Mouse (Mus musculus) stomach, embryonic 14.5 days (tissue): ENCODE results near the gene Pdss2. TPM values are rescaled to one million over a fixed set of nuclear protein-coding genes. Genes with fewer than 3 reads are reported as not detected.

ENCODE experiments used
- ATAC-seq: fragments of 200-750 bp; cut with Nextera tagmentation; 2 replicates; pipeline ENCODE4 v1.8.0; 2017; ENCODE audit warnings: low read depth, moderate TSS enrichment; ENCODE audit not compliant: insufficient number of reproducible peaks, insufficient read depth, low FRiP score
- H3K27ac ChIP-seq: fragments of 300-500 bp; sonication (generic); 2 replicates; pipeline ENCODE4 v1.5.1; 2014; ENCODE audit warnings: mild to moderate bottlenecking, low read length, moderate library complexity, mixed read lengths
- H3K27me3 ChIP-seq: fragments of 300-500 bp; sonication (generic); 2 replicates; pipeline ENCODE4 v1.6.1; 2014; ENCODE audit warnings: low read length, control low read depth, mixed read lengths; ENCODE audit not compliant: control insufficient read depth, insufficient read depth
- H3K36me3 ChIP-seq: fragments of 300-500 bp; sonication (generic); 2 replicates; pipeline ENCODE4 v1.6.1; 2014; ENCODE audit warnings: mild to moderate bottlenecking, control low read depth, low read length, moderate library complexity, mixed read lengths; ENCODE audit not compliant: control insufficient read depth, insufficient read depth
- H3K4me1 ChIP-seq: fragments of 300-500 bp; sonication (generic); 2 replicates; pipeline ENCODE4 v1.6.1; 2014; ENCODE audit warnings: low read length, control low read depth, mixed read lengths; ENCODE audit not compliant: control insufficient read depth, insufficient read depth
- H3K4me2 ChIP-seq: fragments of 300-500 bp; sonication (generic); replicated peaks from 2 replicates; pipeline ENCODE4 v1.6.1; 2014; ENCODE audit warnings: low read depth, low read length, control low read depth
- H3K4me3 ChIP-seq: fragments of 300-500 bp; sonication (generic); 2 replicates; pipeline ENCODE4 v1.5.1; 2014; ENCODE audit warnings: low read depth, low read length, control low read depth
- H3K9ac ChIP-seq: fragments of 300-500 bp; sonication (generic); replicated peaks from 2 replicates; pipeline ENCODE4 v1.6.1; 2014; ENCODE audit warnings: low read depth, mild to moderate bottlenecking, control low read depth, low read length, moderate library complexity, mixed read lengths
- H3K9me3 ChIP-seq: fragments of 300-500 bp; sonication (generic); 2 replicates; pipeline ENCODE4 v1.6.1; 2016; ENCODE audit warnings: low read depth, low read length, control low read depth; ENCODE audit not compliant: control insufficient read depth
- WGBS: fragments of 180-500 bp; shearing (Covaris S2); extraction: QIAGEN DNeasy Blood & Tissue Kit; methylation state at CpG from one replicate; pipeline ENCODE4 v1.1.7; 2014; 5-methylcytosine and 5-hydroxymethylcytosine counted together
- polyA plus RNA-seq: library from polyadenylated mRNA; unstranded; fragments of >200 nt; fragmentation: Nextera tagmentation; extraction: Ambion mirVana; gene quantifications from 2 replicates; pipeline ENCODE4 v1.2.1, GENCODE M21; 2014

Gene Pdss2
- polyA plus RNA-seq, 1 experiment from 2014 or later, result 13.1 TPM

DNA sequence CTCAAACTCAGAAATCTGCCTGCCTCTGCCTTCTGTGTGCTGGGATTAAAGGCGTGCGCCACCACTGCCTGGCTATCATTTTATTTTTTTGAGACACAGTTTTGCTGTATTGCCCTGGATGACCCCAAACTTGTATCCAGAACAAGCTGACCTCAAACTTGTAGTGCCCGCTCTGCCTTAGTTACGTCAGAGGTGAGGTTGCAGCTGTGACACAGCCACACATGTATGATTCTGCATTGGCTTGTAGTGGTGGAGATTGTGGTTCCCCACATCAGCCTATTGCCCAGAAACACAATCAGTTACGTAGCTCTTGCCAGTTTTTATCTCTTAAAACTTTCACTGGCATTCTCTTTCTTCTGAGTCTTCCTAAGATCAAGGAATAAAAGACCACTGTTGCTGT, 108.5 kb downstream of the Pdss2 start:
- H3K4me2 ChIP-seq, result no peak overlapping the region
- 95% methylated on average over 5 of the region's 5 CpGs for WGBS
- peaks cover 3% of the 10 kb centered on the region; the same call in 1 of the 2 replicates for H3K4me1 ChIP-seq
- no peak for ATAC-seq
- H3K9ac ChIP-seq, result no peak overlapping the region
- H3K9me3 ChIP-seq, result no peaks in the 10 kb centered on the region
- no peaks in the 10 kb centered on the region for H3K36me3 ChIP-seq
- H3K4me3 ChIP-seq, result no peak overlapping the region
- H3K27ac ChIP-seq, result no peak overlapping the region
- H3K27me3 ChIP-seq, result no peaks in the 10 kb centered on the region

DNA sequence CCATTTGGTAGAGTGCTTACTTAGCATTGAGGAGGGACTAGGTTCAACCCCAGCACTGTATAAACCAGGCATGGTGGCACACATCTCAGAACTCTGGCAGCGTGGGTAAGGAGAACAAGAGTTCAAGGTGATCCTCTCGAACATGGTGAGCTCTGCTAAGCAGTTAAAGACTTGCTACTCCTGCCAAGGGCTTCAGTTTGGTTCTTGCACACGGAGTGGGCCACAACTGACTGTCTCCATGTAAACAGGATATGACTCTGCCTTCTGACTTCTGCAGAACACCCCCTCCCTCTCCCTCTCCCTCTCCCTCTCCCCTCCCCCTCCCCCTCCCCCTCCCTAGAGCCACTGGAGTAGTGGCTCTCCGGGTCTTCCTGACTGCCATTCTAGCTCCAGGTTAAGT, 109.4 kb downstream of the Pdss2 start:
- no peaks in the 10 kb centered on the region for H3K9me3 ChIP-seq
- ATAC-seq, result no peak
- no peaks in the 10 kb centered on the region for H3K27me3 ChIP-seq
- no peak overlapping the region for H3K27ac ChIP-seq
- no peak overlapping the region for H3K4me3 ChIP-seq
- H3K4me2 ChIP-seq, result no peak overlapping the region
- H3K36me3 ChIP-seq, result no peaks in the 10 kb centered on the region
- H3K9ac ChIP-seq, result no peak overlapping the region
- 50% methylated on average over 4 of the region's 4 CpGs for WGBS
- H3K4me1 ChIP-seq, result peaks cover 3% of the 10 kb centered on the region; the same call in 1 of the 2 replicates

DNA sequence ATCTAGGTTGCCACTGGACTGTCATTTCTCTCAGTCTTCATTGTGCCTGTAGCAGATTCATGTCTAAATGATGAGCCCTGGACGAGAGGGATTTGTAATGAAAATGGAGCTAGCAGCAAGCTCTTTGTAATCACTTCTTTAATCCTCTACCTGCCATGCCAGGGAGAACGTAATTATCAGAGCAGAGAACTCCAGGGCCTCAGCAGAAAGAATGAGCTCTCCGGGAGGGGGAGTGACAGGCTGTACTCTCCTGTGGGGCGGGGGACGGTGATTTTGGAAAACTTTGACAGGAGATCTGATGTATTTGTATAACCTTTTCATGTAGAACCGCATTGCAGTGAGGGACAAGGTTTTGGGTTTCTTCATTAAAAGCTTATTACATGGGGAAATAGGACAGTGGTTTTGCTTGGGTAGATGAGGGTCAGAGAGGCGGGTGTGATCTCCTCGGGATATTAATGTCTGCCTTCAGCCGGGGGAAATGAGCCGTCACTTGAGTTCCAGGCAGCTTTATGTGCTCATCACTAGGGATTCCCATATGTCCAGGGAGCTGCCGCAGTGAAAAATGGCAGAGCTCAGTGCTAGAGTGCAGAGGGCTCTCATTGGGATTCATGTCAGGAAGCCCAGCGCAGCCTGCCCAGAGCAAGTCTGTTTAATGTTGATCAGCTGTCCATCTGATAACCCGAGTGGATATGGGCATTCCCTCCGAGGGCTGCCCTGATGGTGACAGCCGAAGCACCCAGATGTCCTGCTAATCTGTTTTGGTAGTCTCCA, 110.8 kb downstream of the Pdss2 start:
- H3K4me2 ChIP-seq, result no peak overlapping the region

DNA sequence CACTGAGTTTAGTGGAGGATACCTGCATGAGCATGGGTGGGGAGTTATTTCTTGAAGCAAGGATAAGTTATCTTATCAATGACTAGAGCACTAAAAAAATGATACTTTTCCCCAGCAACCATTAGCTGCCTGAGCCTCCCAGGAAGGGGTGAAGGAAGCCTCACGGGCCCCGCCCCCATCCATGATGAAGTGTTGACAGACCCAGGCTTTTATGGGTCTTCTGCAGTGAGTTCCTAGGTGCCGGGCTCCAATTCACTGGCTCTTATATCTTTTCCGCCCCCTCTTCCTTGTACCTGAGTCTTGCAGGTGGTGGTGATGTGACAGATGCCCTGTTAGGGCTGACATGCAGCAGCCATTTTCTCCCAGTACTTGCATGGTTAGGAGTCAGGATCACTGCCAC, 114.6 kb downstream of the Pdss2 start:
- H3K36me3 ChIP-seq, result no peaks in the 10 kb centered on the region
- no peak overlapping the region for H3K4me3 ChIP-seq
- no peak overlapping the region for H3K4me2 ChIP-seq
- WGBS, result 45% methylated on average over 4 of the region's 4 CpGs
- no peak overlapping the region for H3K27ac ChIP-seq
- H3K9me3 ChIP-seq, result no peaks in the 10 kb centered on the region
- no peaks in the 10 kb centered on the region for H3K27me3 ChIP-seq
- H3K4me1 ChIP-seq, result peaks cover 3% of the 10 kb centered on the region; the same call in 1 of the 2 replicates
- no peak overlapping the region for H3K9ac ChIP-seq
- ATAC-seq, result no peak

More for the DNA sequence above, 110.8 kb downstream of the Pdss2 start:
- no peaks in the 10 kb centered on the region for H3K36me3 ChIP-seq
- WGBS, result 25% methylated on average over 15 of the region's 15 CpGs
- H3K27me3 ChIP-seq, result no peaks in the 10 kb centered on the region
- no peak overlapping the region for H3K4me3 ChIP-seq
- H3K4me1 ChIP-seq, result peaks cover 3% of the 10 kb centered on the region; the same call in 1 of the 2 replicates
- no peak for ATAC-seq
- no peak overlapping the region for H3K9ac ChIP-seq
- no peak overlapping the region for H3K27ac ChIP-seq
- H3K9me3 ChIP-seq, result no peaks in the 10 kb centered on the region

DNA sequence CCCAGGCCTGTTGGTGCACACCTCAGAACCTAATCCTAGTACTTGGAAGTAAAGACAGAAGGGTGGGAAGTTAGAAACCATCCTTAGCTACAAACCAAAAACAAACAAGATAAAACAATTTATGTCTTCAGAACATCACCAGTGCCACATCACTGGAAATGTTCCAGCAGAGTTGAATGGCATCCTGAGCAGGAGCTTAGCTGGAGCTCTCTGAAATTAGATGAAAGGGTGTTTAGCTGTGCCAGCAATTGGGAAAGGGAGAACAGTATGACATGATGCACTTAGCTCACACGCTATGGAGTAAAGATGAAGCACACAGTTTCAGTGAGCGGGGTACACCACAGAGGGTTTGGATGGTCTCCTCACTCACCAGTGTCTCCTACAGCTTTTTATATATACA, 115.8 kb downstream of the Pdss2 start:
- Histone ChIP-seq H3K4me3 (no peak overlapping the region), H3K27me3 (no peaks in the 10 kb centered on the region), H3K4me2 (no peak overlapping the region), H3K36me3 (no peaks in the 10 kb centered on the region), H3K27ac (no peak overlapping the region), H3K9me3 (no peaks in the 10 kb centered on the region), H3K4me1 (peaks cover 3% of the 10 kb centered on the region; the same call in 1 of the 2 replicates), H3K9ac (no peak overlapping the region)
- no peak for ATAC-seq
- 97% methylated on average over 2 of the region's 2 CpGs for WGBS

DNA sequence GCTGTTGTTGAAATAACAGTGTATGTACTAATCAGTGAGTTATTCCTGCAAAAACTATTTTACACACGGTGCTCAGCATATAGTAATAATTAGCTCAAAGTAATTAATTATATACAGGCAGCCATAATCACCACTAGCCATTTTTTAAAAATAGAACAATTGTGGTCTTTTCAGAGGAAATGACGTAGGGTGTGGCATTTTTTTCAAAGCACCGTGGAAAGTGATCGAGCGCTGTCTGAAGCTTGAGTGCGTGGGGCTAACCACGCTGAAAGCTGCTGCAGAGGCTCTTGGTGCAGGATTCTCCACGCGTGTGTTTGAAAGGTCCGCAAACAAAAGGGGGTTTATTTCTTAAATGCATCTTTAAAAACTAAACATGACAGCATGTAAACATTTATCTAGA, 118.5 kb downstream of the Pdss2 start:
- Histone ChIP-seq H3K9me3 (no peaks in the 10 kb centered on the region), H3K36me3 (no peaks in the 10 kb centered on the region), H3K27ac (no peak overlapping the region), H3K4me2 (no peak overlapping the region), H3K4me3 (no peak overlapping the region), H3K9ac (no peak overlapping the region), H3K4me1 (no peaks in the 10 kb centered on the region), H3K27me3 (no peaks in the 10 kb centered on the region)
- 67% methylated on average over 10 of the region's 10 CpGs for WGBS
- ATAC-seq, result no peak

DNA sequence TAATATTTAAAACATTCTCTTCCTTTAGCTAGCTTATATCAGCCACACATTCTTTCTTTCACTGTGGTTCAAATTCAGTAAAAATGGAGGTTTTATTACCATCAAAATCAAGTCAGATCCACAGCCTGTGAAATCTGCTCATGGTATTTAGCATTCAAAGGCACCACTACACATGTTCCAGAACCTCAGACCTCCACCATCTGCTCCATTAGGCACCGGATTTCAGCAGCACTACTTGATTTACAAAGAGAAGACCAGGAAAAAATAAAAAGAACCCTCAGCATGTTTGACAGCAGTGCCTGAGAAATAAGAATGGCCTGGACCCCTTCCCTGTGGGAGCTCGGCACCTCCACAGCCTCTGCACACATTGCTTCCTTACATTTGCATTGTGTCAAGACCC, 128.4 kb downstream of the Pdss2 start:
- Histone ChIP-seq H3K27me3 (no peaks in the 10 kb centered on the region), H3K36me3 (no peaks in the 10 kb centered on the region), H3K9me3 (no peaks in the 10 kb centered on the region), H3K9ac (no peak overlapping the region), H3K4me2 (no peak overlapping the region), H3K27ac (no peak overlapping the region), H3K4me3 (no peak overlapping the region), H3K4me1 (no peaks in the 10 kb centered on the region)
- ATAC-seq, result no peak
- WGBS, result 73% methylated on average over 2 of the region's 2 CpGs

DNA sequence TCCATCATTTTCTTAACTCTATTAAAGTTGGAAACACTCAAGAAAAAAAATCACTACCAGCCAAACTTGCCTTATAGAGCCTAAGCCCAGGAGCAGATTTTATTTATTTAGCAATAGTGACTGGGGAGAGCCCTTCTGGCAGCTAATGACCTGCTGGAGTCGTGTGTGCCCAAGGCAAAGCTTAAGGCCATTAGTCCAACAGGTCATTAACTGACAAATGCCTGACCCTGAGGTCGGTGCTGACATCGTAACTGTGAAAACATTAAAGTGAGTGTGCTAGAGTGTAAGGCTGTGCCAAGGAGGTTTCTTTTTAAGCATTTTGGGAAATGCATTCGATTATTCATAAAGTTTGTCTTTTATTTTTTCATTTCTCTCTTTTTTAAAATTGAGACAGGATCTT, 136.6 kb downstream of the Pdss2 start:
- Histone ChIP-seq H3K9ac (no peak overlapping the region), H3K4me2 (no peak overlapping the region), H3K36me3 (no peaks in the 10 kb centered on the region), H3K4me1 (no peaks in the 10 kb centered on the region), H3K9me3 (no peaks in the 10 kb centered on the region), H3K4me3 (no peak overlapping the region), H3K27ac (no peak overlapping the region), H3K27me3 (no peaks in the 10 kb centered on the region)
- no peak for ATAC-seq
- 38% methylated on average over 4 of the region's 4 CpGs for WGBS

DNA sequence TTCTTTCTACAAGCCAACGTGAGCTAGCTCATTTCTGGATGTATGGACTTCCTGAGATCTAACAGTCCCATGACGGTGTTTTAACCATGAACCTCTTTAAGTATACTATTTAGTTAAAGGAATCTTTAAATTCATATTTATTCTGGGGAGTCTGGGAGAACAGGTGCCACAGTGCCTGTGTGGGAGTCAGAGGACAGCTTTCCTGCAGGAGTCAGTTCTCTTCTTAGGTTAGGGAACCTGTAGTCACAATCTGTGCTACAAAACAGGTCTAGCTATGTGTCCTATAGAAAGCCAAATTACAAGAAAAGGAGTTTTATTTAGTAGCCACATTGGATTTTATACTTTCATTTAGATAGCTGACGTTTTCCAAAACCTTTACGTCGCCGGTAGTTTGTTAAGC, 141.7 kb downstream of the Pdss2 start:
- Histone ChIP-seq H3K27ac (no peak overlapping the region), H3K27me3 (no peaks in the 10 kb centered on the region), H3K9me3 (no peaks in the 10 kb centered on the region), H3K4me2 (no peak overlapping the region), H3K36me3 (no peaks in the 10 kb centered on the region), H3K4me1 (no peaks in the 10 kb centered on the region), H3K4me3 (no peak overlapping the region), H3K9ac (no peak overlapping the region)
- ATAC-seq, result no peak
- 89% methylated on average over 6 of the region's 6 CpGs for WGBS
